Mouse (Mus musculus): ENCODE measurements around the gene Psmc3. TPM values are rescaled to one million over a fixed set of nuclear protein-coding genes. Genes with fewer than 3 reads are reported as not detected.

Gene Psmc3
- total RNA-seq, 2 experiments from 2014 or later = 279 to 288 TPM

GRCm38 (mm10) chr2:91072092-91072491, 18.3 kb downstream of the Psmc3 start:
- DNase-seq = no peak
- intact Hi-C loops (cut with DNase I; ENCODE audit: low total_unique reads) = loop anchor here (2.0 kb wide), 1 partner anchor 29 kb away; no protein-coding TSS in a partner anchor

- intact Hi-C loops (cut with DNase I; ENCODE audit: low total_unique reads) = no loop called here
- no peak for DNase-seq
These were observed 24.1 kb downstream of the Psmc3 start for GRCm38 (mm10) chr2:91077957-91078313.

GRCm38 (mm10) chr2:91078314-91079025, 24.7 kb downstream of the Psmc3 start:
- intact Hi-C loops (cut with DNase I; ENCODE audit: low total_unique reads) = no loop called here

GRCm38 (mm10) chr2:91079026-91079384, 25.2 kb downstream of the Psmc3 start:
- DNase-seq = no peak
- intact Hi-C loops (cut with DNase I; ENCODE audit: low total_unique reads) = no loop called here

More at GRCm38 (mm10) chr2:91078314-91079025, 24.7 kb downstream of the Psmc3 start:
- no peak for DNase-seq

GRCm38 (mm10) chr2:91080784-91081513, 27.1 kb downstream of the Psmc3 start:
- intact Hi-C loops (cut with DNase I; ENCODE audit: low total_unique reads) = no loop called here
- DNase-seq = no peak

GRCm38 (mm10) chr2:91081775-91082695, 28.2 kb downstream of the Psmc3 start, which contains the start of gene Spi1:
TSS of gene Spi1 (plus strand) at chr2:91082390.
- intact Hi-C loops (cut with DNase I; ENCODE audit: low total_unique reads) = no loop called here
- DNase-seq = no peak

GRCm38 (mm10) chr2:91082844-91083243, 29.0 kb downstream of the Psmc3 start:
- peak; percentile 54 for DNase-seq
- intact Hi-C loops (cut with DNase I; ENCODE audit: low total_unique reads) = no loop called here

- intact Hi-C loops (cut with DNase I; ENCODE audit: low total_unique reads) = no loop called here
- no peak for DNase-seq
These were observed 29.6 kb downstream of the Psmc3 start for GRCm38 (mm10) chr2:91083366-91083940.

- intact Hi-C loops (cut with DNase I; ENCODE audit: low total_unique reads) = no loop called here
- DNase-seq = peak; percentile 76
These were observed 30.5 kb downstream of the Psmc3 start for GRCm38 (mm10) chr2:91084179-91084820.

- intact Hi-C loops (cut with DNase I; ENCODE audit: low total_unique reads) = no loop called here
- no peak for DNase-seq
These were observed 31.9 kb downstream of the Psmc3 start for GRCm38 (mm10) chr2:91085494-91086391.

- DNase-seq = no peak
- intact Hi-C loops (cut with DNase I; ENCODE audit: low total_unique reads) = no loop called here
These were observed 32.8 kb downstream of the Psmc3 start for GRCm38 (mm10) chr2:91086392-91087237.

GRCm38 (mm10) chr2:91087453-91087852, 33.6 kb downstream of the Psmc3 start:
- intact Hi-C loops (cut with DNase I; ENCODE audit: low total_unique reads) = no loop called here
- no peak for DNase-seq

GRCm38 (mm10) chr2:91088987-91089386, 35.2 kb downstream of the Psmc3 start:
- intact Hi-C loops (cut with DNase I; ENCODE audit: low total_unique reads) = no loop called here
- no peak for DNase-seq

GRCm38 (mm10) chr2:91090208-91090607, 36.4 kb downstream of the Psmc3 start:
- intact Hi-C loops (cut with DNase I; ENCODE audit: low total_unique reads) = no loop called here
- no peak for DNase-seq

GRCm38 (mm10) chr2:91090827-91091226, 37.0 kb downstream of the Psmc3 start:
- DNase-seq = no peak
- intact Hi-C loops (cut with DNase I; ENCODE audit: low total_unique reads) = no loop called here

GRCm38 (mm10) chr2:91096524-91096923, 42.7 kb downstream of the Psmc3 start:
- intact Hi-C loops (cut with DNase I; ENCODE audit: low total_unique reads) = no loop called here

GRCm38 (mm10) chr2:91097015-91097414, 43.2 kb downstream of the Psmc3 start:
- no peak for DNase-seq
- intact Hi-C loops (cut with DNase I; ENCODE audit: low total_unique reads) = no loop called here

More at GRCm38 (mm10) chr2:91096524-91096923, 42.7 kb downstream of the Psmc3 start:
- DNase-seq = peak; percentile 27
